Mouse (Mus musculus): ENCODE data around the gene Tmbim7. TPM values are rescaled to one million over a fixed set of nuclear protein-coding genes. Genes with fewer than 3 reads are reported as not detected.

Tmbim7 gene
- not detected for total RNA-seq (2023)

GRCm38 (mm10) chr5:3650881-3651280, at the start of gene Tmbim7:
TSS of gene Tmbim7 (plus strand) at chr5:3651181.

DNA sequence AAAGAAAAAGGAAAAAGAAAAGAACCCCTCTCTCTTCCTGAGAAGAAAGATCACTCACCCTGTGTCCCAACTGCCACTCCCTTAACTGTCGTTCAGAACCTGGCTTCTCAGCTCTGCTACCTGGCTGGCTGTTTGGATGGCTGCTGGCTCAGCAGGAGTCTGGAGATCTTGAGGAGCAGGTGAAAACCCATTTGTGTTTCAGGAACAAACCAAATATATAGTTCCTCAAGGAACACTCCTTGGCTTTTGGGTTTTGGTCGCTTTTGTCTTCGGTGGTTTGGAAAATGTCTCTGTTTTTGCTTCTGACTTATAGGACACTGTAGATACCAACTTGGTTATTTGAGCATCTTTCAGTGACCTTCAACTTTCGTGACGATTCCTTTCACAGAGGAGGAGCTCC, 6.1 kb downstream of the Tmbim7 start, which contains the start of gene Gatad1:
Gene Gatad1 (minus strand): TSS at position 101 of the 400 bp plus-strand sequence.

Other genes starting within 250 kb of the Tmbim7 start
- gene Fam133b, start 107.3 kb upstream of the Tmbim7 start, total RNA-seq (2023), result 10 to 100 TPM; 83.3 to 86.2 TPM
- gene 1700109H08Rik, start 79.6 kb upstream of the Tmbim7 start, total RNA-seq (2023), result 10 to 100 TPM; 20.4 to 22.8 TPM
- 10 to 100 TPM; 25.7 to 30.4 TPM for gene Pex1, start 55.1 kb upstream of the Tmbim7 start, total RNA-seq (2023)
- gene Rbm48, start 54.6 kb upstream of the Tmbim7 start, total RNA-seq (2023), result 10 to 100 TPM; 63.1 to 75.4 TPM
- gene Gatad1, start 6.0 kb downstream of the Tmbim7 start, total RNA-seq (2023), result 10 to 100 TPM; 45.8 to 51.8 TPM
- gene Ankib1, start 151.7 kb downstream of the Tmbim7 start, total RNA-seq (2023), result 10 to 100 TPM; 57.0 to 67.2 TPM
- gene Krit1, start 152.0 kb downstream of the Tmbim7 start, total RNA-seq (2023), result 10 to 100 TPM; 86.9 to 96.9 TPM
- gene Lrrd1, start 194.0 kb downstream of the Tmbim7 start, total RNA-seq (2023), result under 1 TPM; 0.17 to 0.18 TPM
- gene Mterf1a, start 242.8 kb downstream of the Tmbim7 start, total RNA-seq (2023), result 10 to 100 TPM; 15.1 to 15.3 TPM

Data from B cell, adult 67 days (primary cell).